Mouse (Mus musculus): ENCODE results near the gene Bdp1. TPM values are rescaled to one million over a fixed set of nuclear protein-coding genes. Genes with fewer than 3 reads are reported as not detected.

Gene Bdp1
- polyA plus RNA-seq, 1 experiment from 2014 or later: 22.3 TPM

GRCm38 (mm10) chr13:99979406-99979805 is 124.5 kb downstream of the Bdp1 start:
- 65% methylated on average over 2 of the region's 2 CpGs for WGBS
- peaks cover 14% of the 10 kb centered on the region; the same call in 1 of the 2 replicates for H3K36me3 ChIP-seq
- H3K4me1 ChIP-seq: no peaks in the 10 kb centered on the region
- H3K27ac ChIP-seq: no peak overlapping the region
- H3K9me3 ChIP-seq: no peaks in the 10 kb centered on the region
- no peak for DNase-seq (ENCODE audit: low spot score)
- no peaks in the 10 kb centered on the region for H3K27me3 ChIP-seq (ENCODE audit: insufficient read depth, poor library complexity, severe bottlenecking)
- no peak overlapping the region for H3K4me3 ChIP-seq

DNA sequence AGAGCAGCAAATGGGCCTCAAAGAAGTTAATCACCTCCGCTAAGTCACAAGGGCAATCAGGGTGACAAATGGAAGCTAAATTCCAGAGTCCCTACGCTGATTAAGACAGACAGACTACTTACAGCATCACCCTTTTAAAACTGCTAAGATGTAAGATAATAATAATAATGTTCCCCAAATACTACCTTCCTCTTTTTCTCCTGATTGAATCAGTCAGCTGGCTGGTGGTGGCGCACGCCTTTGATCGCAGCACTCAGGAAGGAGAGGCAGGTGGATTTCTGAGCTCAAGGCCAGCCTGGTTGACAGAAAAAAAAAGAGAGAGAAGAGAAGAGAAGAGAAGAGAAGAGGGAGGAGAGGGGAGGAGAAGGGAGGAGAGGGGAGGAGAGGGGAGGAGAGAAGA is 133.8 kb downstream of the Bdp1 start:
- H3K4me3 ChIP-seq: no peak overlapping the region
- no peak for DNase-seq (ENCODE audit: low spot score)
- no peaks in the 10 kb centered on the region for H3K27me3 ChIP-seq (ENCODE audit: insufficient read depth, poor library complexity, severe bottlenecking)
- no peak overlapping the region for H3K27ac ChIP-seq
- H3K9me3 ChIP-seq: no peaks in the 10 kb centered on the region
- H3K4me1 ChIP-seq: no peaks in the 10 kb centered on the region
- 76% methylated on average over 5 of the region's 5 CpGs for WGBS
- H3K36me3 ChIP-seq: peaks cover 6% of the 10 kb centered on the region; the same call in 1 of the 2 replicates

Other genes with a start within 250 kb of the Bdp1 start
- gene Cartpt, start 203.0 kb downstream of the Bdp1 start, polyA plus RNA-seq (2016; fragmentation: Nextera tagmentation; extraction: Ambion mirVana): 0.33 TPM in 1 of 2 replicates, not detected in the other
- gene Mccc2, start 88.4 kb downstream of the Bdp1 start, polyA plus RNA-seq (2016; fragmentation: Nextera tagmentation; extraction: Ambion mirVana): 33.9 and 36.9 TPM in 2 replicates
- gene Serf1, start 3.9 kb upstream of the Bdp1 start, polyA plus RNA-seq (2016; fragmentation: Nextera tagmentation; extraction: Ambion mirVana): 77.4 and 93.1 TPM in 2 replicates
- 45.6 and 64.3 TPM in 2 replicates for gene Smn1, start 20.8 kb upstream of the Bdp1 start, polyA plus RNA-seq (2016; fragmentation: Nextera tagmentation; extraction: Ambion mirVana)
- 0.15 and 0.22 TPM in 2 replicates for gene Naip2, start 98.0 kb upstream of the Bdp1 start, polyA plus RNA-seq (2016; fragmentation: Nextera tagmentation; extraction: Ambion mirVana)
- gene Naip5, start 142.3 kb upstream of the Bdp1 start, polyA plus RNA-seq (2016; fragmentation: Nextera tagmentation; extraction: Ambion mirVana): 0.11 and 0.14 TPM in 2 replicates
- 0.18 TPM in 1 of 2 replicates, not detected in the other for gene Naip6, start 213.6 kb upstream of the Bdp1 start, polyA plus RNA-seq (2016; fragmentation: Nextera tagmentation; extraction: Ambion mirVana)